Mouse (Mus musculus): ENCODE measurements around the gene Nmnat2. TPM values are rescaled to one million over a fixed set of nuclear protein-coding genes. Genes with fewer than 3 reads are reported as not detected.

The Nmnat2 gene
- total RNA-seq, 2 experiments from 2014 or later, result 0.99 to 1.9 TPM

DNA sequence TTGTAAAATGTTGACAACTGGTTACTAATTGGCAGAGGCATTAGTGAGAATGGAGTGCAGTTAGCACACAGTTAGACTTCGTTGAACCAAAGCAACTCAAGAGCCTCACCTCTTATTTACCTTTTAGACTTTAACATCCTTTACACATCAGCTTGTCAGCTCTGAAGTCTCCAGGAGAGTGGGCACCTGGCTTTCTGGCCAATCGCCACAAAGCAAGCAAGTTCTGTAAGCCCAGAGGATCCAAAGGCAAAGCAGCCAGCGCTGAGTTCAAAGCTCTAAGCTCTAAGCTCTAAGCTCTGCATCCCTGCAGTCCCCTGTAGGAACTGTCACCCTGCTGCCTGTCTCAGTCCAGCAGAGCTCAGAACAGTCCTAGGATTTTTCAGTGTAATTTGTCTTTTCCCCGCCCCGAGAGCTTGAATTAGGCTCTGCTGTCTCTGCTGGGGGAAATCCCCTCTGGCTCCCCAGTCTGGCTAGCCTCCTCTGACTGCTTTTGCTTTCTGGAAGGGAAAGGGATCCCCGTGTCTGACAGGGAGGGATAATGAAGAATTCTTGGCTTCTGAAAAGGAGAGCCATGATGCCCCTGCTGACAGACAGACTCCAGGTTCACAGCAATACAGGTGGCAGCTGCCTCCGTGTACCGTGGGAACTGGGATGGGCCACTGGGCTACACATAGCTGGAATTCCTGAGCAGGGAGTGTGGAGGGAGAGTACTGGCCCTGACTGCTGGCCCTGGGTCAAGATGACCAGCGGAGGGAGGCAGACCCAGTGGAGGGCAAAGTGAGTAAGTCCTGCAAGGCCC, 136.8 kb downstream of the Nmnat2 start:
- no peak for DNase-seq (ENCODE audit: low spot score in 2 of 2)

DNA sequence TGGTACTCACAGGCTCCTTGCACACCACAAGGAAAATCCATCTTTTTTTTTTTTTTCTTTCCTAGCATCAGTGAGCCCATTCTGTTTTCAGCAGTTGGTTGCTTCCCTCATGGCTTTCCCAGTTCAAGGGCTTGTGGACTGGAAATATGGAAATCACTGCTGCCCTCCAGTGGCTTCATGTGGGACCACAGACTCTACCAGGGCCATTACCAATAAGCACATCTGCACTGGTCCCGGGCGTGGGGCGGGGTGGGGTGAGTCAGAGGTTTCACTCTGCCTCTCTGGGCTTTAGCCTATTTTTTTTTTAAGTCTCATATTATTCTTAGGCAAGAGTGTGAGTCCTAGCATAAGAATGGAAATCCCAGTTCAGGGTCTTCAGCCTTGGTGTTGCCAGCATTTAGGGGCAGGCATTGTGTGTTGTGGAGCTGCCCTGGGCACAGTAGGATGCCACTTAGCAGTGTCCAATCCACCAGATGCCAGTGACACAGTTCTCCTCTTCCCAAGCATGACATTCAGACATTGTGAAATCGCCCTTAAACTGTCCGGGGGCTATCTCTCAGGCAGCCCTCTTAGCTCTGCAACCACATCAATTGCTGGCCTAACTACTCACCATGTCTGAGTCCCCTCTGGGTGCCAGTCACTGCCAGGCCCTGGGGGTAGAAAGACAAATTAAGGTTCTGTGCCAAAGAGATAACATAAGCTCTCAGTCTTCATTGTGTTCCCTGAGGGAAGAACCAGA, 137.6 kb downstream of the Nmnat2 start:
- peak; percentile 25 to 57 for DNase-seq (ENCODE audit: low spot score in 2 of 2)

DNA sequence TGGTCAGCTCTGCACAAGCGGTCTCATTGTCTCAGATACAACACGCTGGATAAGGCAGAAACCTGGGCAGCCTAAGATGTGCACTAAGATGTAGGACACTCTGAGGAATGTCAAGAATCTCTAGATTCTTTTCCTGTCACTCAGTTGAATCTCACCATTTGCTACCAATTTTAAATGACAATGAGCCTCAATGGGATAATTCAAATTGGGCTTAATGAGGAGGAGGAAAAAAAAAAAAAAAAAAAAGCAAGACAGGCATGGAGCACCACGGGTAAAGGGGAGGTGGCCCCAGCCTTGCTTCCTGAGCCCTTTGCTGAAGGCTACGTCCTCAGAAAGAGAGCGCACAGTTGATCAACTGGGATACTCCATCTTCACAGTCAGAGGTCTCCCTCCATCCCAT, 138.4 kb downstream of the Nmnat2 start:
- no peak for DNase-seq (ENCODE audit: low spot score in 2 of 2)

DNA sequence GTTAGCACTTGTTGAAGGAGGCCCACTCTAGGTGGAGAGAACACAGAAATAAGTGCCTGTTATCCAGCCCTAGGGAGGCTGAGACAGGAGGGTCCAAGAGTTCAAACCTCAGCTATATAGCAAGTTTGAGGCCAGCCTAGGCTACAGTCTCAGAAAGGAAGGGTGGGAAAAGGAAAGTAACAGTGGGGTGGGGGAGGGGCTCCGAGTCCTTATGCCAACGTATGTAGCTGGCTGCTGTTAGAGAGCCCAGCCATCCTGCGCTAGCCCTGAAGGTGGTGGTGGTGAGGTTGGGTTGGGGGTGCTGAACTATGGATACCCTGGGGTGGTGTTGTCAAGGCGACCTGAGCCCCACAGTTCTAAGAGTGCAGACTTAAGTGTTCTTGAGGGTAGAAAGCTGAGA, 138.8 kb downstream of the Nmnat2 start:
- DNase-seq (ENCODE audit: low spot score in 2 of 2), result no peak

DNA sequence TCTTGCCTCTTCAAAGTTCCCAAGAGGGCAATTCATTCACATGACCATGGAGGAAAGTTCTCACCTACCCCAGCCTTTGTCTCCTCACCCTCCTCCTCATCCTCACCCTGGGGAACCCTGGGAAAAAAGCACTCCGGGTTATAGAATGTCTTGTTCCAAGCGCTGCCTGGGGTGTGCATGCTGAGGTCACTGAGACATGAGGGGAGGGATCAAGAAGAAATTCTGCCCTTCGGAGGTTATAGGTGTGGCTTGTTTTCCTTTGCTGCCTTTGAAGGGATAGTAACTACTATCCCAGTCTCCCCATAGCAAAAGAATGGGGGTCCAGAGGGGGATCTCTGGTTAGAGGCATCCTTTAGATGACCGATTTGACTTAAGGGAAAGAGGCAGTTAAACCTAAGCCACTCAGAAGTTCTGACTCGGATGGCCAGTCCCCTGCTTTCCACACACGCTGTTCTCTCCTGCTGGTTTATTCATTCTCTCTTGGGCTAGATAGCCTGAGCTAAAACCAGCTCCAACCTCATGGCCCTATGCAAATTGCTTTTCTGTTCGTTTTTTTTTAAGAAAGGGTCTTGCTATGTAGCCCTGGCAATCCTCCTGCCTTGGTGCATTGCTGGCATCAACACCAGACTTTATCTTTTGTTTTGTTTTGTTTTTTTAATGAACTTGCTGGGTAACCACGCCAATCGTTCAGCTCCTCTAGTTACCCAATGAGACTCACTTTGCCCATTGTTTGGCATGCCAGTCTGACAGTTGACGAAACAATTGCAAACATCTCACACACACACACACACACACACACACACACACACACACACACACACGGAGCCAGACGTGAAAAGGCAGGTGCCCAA, 139.7 kb downstream of the Nmnat2 start:
- DNase-seq (ENCODE audit: low spot score in 2 of 2), result no peak

DNA sequence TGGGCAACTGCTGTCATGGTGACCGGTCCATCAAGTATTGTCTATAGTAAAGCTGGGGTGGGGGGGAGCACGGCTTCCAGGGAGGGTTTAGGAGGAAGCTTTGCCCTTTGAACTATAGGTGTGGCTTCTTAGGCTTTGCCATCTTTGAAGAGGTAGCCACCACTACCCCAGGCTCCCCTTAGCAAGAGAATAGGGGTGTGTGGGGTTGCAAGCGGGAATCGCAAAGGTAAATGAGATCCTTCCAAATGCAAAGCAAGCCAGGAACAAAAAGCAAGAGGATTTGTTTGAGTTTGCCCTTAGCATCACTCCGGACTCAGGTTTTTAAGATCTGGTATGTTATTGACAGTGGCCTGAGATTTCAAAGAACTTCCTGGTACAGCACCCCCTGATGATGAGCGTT, 140.5 kb downstream of the Nmnat2 start:
- DNase-seq (ENCODE audit: low spot score in 2 of 2), result no peak

DNA sequence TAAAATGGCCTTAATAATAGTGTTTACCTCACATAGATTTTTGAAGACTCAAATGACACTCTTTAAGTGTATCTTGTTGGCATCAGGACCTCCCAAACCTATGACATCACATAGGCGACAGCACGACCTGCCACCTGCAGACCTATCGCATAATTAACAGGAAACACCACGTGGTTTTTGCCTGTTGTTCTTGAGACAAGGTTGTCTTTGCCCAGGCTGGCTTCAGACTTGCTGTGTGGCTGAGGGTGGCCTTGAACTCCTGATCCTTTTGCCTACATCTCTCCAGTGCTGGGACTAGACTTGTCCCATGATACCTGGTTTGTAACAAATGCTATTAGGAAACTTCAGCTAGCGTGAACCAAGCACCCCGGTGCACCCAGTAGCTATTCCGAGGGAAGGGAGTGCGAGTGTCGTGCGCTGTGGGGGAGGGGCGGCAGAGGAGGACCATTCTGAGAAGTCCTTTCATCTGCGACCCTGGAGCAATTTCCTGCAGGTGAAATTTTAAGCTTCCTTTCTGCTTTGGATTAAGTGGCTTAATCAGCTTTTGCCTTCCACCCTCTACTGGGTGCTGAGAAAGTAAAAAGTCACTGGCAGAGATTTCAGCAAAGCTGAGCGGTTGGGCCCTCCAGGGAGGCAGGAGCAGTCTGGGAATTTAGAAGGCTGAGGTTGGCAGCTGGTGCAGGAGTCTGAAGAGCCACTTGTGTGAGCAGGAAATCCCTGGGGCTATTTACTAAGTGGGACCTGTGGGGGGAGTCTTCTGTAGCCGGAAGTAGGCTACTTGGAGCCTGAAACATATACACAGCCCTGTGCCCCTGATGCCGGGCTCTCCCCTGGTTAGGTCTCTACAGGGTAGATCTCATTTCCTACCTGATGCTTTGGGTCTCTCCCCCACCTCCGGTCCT, 141.3 kb downstream of the Nmnat2 start:
- no peak for DNase-seq (ENCODE audit: low spot score in 2 of 2)

DNA sequence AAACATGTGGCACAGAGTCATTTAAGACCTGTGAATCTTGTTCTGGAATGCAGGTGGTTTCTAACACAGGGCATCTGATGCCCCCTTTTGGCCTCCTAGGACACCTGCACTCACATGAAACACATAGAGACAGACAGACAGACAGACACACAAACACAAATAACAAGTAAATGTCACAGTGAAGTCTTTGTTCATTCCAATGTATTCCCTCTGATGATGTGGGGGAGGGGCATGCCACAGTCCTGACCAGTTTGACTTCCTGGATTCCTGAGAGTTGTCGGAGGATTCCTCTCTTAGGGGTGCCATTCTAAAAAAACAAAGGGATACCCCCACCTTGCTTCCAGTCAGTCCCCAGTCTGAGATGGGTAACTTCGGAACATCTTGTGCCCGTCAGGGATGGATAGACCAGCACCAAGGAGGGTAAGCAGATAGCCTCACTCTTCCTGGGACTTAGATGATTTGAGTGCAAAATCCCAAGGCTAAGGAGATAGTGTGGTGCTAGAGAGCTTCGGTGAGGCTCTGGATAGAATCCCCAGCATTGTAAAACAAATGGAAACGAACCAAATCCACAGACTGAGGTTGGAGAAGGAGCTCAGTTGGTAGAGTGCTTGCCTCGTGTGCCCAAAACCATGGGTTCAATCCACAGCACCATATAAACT, 142.4 kb downstream of the Nmnat2 start:
- DNase-seq (ENCODE audit: low spot score in 2 of 2), result no peak

DNA sequence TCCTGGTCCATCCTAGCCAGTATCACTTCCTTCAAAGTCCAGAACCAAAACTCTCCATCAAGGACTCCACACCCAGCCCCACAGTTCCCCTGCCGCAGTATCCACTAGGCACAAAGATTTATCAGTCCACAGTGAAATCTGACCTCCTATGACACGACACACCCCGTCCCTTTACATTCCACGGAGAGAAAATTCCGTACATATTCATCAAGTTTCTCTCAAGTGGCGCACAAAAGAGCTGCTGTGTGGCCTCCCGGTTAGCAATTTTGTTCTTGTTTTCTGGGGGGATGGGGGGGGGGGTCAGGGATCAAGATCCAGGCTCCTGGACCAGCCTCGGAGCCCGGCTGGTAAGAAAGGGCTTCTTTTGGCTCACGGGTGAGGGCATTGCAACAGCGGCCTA, 143.8 kb downstream of the Nmnat2 start:
- DNase-seq (ENCODE audit: low spot score in 2 of 2), result no peak

DNA sequence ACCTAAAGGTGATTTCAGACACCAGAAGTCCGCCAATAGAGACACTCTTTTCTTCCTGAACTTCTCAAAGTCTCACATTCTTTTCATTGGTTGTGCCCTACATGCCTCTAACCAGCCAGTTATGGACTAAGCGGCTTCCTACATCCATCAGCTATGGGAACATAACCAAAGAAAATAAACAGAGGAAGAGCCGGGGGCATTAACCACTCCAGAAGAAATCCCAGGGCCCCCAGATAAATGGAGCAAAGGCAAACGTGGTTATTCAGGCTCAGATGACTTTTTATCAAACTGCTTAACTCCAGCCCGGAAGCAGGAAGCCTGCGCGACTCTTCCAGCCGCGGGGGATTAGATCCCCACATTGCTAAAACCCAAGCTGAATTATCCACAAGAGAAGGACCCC, 146.1 kb downstream of the Nmnat2 start:
- DNase-seq (ENCODE audit: low spot score in 2 of 2), result no peak

DNA sequence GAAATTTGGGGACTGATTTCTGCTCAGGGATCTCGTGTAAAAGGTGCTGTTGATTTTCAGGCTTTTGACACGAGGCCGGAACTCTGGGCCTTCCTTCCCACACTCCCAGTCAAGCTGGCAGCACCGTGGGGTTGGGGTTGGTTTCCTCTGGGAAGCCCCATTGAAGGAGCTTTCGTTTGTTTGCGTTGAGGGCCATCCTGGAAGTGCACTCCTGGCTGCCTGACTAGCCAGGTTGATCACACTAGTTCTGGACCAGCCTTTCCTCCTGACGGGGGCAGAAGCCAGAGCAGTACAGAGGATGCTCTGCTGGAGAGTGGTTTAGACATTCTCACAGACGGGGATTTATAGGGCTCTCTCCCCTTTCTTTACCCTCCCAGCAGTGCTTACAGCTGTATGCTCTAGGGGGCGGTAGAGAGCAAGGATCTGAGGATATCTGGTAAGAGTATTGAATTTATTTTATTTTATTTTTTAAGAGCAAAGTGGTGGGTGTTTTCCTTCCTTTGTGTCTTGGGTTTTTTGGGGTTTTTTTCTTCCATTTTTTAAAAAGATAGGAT, 146.6 kb downstream of the Nmnat2 start:
- DNase-seq (ENCODE audit: low spot score in 2 of 2), result peak; percentile 48 to 60

DNA sequence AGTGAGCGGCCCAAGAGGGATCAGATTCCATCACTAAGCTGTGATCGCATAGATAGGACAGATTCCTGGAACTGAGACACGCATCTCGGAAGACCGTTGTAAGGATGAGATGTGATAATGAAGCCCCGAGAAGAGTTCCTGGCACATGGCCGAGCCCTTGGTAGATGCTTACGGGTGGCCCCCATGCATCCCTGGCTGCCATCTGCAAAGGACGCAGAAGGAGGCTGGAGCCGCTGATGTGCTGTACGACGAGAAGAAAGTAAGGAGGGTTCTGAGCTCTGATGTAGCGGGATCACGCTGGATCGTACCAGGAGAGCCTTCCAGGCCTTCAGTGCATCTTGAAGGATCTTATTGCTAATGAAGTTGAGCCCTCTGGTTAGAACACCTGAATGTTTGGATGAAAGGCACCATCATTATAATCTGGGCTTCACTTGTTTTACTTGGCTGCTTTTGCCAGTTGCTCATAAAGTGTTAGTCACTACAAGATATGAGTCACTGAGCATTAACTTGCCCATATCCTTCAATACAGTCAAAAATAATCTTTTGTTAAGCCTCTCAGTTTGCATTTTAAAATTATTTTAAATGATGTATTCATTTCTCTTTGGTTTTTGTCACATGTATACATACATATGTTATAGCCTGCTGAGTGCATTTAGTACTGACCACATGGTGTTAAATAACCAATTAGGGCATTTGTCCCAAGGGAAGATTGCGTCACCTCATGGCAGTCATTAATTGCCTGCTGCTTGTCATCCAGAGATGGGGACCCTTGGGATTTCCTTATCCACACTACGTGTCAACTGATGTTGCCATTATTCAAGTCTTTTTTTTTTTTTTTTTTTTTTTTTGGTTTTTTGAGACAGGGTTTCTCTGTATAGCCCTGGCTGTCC, 147.7 kb downstream of the Nmnat2 start:
- no peak for DNase-seq (ENCODE audit: low spot score in 2 of 2)

DNA sequence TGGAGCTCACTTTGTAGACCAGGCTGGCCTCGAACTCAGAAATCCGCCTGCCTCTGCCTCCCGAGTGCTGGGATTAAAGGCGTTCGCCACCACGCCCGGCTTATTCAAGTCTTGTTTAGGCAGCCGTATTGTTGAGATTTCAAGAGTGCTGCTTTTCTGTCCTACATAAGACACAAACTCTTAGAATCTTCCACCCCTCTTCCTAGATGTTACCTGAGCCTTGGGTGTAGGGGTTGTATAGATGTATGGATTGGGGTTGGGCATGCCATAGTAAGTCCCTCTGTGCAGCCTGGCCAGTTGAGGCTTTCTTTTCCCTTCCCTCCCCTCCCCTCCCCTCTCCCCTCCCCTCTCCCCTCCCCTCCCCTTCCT, 148.4 kb downstream of the Nmnat2 start:
- DNase-seq (ENCODE audit: low spot score in 2 of 2), result no peak

DNA sequence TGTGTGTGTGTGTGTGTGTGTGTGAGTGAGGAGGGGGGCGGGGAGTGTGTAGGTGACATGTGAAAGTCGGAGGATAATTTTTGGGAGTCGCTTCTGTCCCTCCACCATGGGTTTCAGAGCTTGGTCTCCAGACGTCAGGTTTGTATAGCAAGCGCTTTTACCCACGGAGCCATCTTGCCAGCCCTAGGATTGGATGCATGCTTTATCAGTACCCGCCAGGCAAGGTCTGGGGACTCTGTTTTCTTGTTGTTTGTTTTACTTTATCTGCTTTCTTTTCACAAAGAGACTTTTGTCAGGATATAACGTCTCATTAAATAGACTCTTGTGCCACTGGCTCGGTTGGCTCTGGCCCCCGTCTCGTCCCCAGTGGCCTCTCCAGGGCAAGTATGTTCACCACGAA, 150.0 kb downstream of the Nmnat2 start:
- DNase-seq (ENCODE audit: low spot score in 2 of 2), result no peak

DNA sequence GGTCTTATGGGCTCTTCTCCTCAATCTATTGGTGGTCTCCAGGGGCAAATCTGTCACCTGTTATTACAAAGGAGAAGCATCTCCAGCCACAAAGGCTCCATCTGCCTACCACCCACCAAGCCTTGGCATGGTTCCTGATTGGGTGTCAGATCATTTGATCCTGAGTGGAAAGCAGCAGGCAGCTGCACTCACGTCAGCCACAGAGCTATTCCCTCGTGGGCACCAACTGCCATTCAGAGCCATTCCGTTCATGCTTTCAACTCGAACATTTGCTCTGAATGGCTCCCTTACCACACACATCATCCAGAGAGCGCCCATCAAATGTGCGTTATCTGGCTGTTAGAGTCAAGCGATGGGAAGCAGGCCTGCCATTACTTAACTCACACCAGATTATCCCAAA, 153.1 kb downstream of the Nmnat2 start:
- no peak for DNase-seq (ENCODE audit: low spot score in 2 of 2)

DNA sequence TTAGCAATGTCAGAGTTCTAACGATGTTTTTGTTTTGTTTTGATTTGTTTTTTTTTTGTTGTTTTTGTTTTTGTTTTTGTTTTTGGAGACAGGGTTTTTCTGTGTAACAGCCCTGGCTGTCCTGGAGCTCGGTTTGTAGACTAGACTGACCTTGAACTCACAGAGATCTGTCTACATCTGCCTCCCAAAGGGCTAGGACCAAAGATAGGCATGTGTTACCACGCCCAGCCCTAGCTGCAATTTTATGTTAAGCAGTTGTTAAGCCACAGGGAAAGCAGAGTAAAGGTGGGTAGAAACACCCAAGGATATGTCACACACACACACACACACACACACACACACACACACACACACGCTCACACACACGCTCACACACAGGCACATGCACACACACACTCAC, 154.6 kb downstream of the Nmnat2 start:
- no peak for DNase-seq (ENCODE audit: low spot score in 2 of 2)

DNA sequence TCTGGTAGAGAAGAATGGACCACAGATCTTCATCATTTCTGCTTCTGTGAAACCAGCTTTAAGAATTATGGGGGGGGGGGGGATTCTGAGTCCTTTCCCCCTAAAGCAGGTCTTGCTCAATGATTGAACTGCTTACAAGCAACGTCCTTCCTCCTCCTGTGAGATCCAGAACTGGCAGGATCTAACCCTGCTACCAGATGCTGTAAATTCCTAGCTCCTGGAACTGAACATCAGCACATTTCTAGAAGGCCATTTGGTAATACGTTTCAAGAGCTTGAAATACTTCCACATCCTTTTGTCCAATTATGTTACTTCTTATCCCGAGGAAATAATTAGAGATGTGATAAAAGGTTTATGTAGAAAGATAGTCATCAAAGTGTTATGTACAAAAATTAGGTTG, 155.0 kb downstream of the Nmnat2 start:
- DNase-seq (ENCODE audit: low spot score in 2 of 2), result no peak

DNA sequence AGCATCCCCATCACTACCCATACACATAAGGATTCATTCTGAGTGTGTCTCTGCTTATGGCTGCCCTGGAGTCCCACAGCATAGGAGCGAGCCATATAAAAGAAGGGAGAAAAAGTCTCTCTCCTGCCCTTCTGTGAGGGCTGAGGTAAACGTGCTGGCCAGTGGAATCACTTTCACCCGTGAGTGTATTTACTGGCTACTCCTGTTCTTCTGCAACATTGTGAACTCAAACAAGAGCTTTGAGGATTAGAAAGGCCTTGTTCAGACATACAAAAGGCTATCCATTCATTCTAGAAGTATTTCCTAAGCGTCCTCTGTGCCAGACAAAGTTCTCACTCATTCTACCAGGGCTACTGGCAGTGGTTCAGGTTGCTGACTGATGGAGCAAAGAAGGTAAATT, 156.8 kb downstream of the Nmnat2 start:
- DNase-seq (ENCODE audit: low spot score in 2 of 2), result no peak

DNA sequence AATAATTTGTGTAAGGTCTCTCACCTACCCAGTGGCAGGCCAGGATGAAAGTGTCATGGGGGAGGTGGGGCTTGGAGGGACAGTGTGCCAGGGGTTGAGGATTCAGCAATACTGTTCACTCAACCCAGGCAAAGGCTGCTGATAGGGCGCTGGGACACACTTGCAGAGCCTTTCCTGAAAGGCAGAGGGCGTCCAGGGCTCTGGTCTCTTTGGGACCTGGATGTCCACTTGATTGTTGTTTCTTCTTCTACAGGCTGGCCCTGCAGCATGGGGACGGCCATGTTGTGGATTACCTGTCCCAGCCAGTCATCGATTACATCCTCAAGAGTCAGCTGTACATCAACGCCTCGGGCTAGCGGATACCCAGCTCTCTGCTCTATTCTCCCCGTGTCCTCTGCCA, 160.5 kb downstream of the Nmnat2 start:
- no peak for DNase-seq (ENCODE audit: low spot score in 2 of 2)
